Mouse (Mus musculus) left cerebral cortex, postnatal 10 days (tissue): ENCODE measurements around the gene Cnp. TPM values are rescaled to one million over a fixed set of nuclear protein-coding genes. Genes with fewer than 3 reads are reported as not detected.

Experiments
- DNase-seq, 2 experiments: peaks; one replicate each; pipeline ENCODE4 v3.0.0; 2021 to 2022; ENCODE audit warnings: low spot score in 2 of 2, mixed read lengths in 1 of 2; ENCODE audit errors: extremely low spot score in 1 of 2
- intact Hi-C: fragments of 180-260 bp; cut with DNase I; formaldehyde crosslinking; loops from one replicate; pipeline ENCODE4 v1.15.1; 2025
- total RNA-seq, 2 experiments: library from RNA; stranded (reverse); gene quantifications; 2 replicates each; pipeline ENCODE4 v1.2.3; 2021

Cnp gene
- total RNA-seq, 2 experiments from 2014 or later = 73.3 to 104 TPM

DNA sequence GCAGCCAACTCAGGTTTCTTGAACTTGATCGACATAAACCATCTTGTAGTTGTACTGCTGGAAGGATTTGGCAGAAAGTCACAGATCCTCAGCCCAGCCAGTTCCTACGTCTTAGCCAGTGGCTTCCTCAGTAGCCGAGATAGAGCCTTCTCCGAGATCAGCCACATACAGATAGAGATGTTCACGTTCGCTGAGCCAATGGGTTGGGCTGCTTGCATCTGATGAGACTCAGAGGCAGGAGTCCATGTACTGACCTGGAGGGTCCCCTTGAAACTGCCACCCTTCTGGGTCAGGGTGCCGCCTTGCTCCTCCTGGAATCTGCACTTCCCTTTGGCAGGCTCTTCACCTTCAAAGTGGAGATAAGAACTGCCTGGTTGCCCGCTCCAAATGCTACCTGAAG, 25.2 kb upstream of the Cnp start:
- intact Hi-C loops = no loop called here
- DNase-seq = no peak

DNA sequence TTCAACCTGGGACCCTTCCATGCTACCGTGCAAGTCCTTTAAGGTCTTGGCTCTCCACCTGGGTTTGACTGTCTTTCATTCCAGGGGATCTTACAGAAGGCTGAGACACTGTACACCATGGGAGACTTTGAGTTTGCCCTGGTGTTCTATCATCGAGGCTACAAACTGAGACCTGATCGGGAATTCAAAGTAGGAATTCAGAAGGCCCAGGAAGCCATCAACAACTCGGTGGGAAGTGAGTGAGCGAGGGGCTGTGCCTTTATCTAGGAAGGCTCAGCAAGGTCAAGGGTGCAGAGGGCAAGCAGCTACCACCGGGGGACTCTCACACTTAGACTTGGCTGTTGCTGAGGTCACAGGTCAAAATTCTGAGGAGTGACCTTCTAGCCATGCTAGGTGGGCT, 24.6 kb upstream of the Cnp start:
- DNase-seq = no peak
- intact Hi-C loops = no loop called here

DNA sequence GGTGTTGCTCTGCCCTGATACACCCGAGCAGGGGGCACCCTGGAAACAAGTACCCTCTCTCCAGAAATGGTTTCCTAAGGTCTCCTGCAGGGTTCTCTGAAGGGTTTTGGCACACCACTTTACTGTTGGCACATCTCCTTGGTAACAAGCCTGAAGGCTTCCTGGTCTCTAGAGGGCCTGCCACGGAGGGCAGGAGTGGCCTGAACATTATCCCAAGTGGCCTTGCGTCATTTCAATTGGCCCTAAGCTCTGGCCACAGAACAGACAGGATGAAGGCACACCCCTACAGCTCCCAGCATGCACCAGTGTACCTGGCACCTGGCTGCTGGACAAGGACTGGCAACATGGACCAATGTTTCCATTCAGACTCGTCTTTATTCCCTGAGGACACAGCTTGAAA, 21.9 kb upstream of the Cnp start:
- DNase-seq = no peak
- intact Hi-C loops = no loop called here

DNA sequence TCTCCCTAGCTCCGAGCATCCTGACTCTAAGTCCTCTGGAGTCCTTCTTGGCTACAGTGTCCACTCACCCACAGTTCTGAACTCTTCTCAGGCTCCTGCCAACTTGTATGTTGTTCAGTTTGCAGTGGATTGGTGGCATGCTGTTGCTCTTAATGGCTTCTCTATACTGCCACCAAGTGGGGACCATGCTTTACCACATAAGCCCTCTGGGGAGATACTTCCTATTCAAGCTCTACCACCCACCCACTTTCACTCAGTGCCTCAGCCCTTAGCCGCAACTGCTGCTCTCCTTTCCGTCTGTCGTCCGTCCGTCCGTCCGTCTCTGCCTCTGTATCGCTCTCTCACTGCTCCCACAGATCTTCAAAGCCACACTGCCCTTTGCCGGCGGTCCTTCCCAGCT, 19.1 kb upstream of the Cnp start:
- intact Hi-C loops = loop anchor here (5.0 kb wide), 1 partner anchor 43 kb away; no protein-coding TSS in a partner anchor
- DNase-seq = peak; percentile 53 to 71

DNA sequence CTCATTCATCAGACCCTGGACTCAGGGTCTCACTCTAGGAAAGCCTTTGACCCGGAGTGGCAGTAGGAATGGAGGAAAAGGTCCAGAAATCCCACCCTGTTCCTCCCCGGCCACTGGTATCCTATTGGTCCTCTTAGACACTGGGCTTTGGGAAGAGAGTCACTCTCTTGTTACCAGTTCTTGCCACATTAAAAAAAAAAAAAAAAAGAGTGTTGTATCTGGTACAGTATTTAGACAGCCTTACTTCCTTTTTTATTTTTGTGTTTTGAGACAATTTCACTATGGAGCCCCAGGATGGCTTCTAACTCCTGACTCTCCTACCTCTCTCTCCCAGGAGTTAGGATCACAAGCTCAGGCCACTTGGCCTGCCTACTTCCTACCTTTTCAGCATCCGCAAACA, 17.1 kb upstream of the Cnp start:
- intact Hi-C loops = loop anchor here (5.0 kb wide), 1 partner anchor 45 kb away; no protein-coding TSS in a partner anchor
- no peak for DNase-seq

DNA sequence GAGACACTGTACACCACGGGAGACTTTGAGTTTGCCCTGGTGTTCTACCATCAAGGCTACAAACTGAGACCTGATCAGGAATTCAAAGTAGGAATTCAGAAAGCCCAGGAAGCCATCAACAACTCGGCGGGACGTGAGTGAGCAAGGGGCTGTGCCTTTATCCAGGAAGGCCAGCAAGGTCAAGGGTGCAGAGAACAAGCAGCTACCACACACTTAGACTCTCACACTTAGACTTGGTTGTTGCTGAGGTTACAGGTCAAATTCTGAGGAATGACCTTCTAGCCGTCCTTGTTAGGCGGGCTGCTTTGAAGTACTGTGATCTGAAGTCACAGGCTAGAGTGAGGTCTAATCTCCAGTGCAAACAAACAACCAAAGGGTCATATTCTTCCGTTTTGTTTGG, 15.2 kb upstream of the Cnp start:
- intact Hi-C loops = loop anchor here (5.0 kb wide), 1 partner anchor 47 kb away; no protein-coding TSS in a partner anchor
- no peak for DNase-seq

DNA sequence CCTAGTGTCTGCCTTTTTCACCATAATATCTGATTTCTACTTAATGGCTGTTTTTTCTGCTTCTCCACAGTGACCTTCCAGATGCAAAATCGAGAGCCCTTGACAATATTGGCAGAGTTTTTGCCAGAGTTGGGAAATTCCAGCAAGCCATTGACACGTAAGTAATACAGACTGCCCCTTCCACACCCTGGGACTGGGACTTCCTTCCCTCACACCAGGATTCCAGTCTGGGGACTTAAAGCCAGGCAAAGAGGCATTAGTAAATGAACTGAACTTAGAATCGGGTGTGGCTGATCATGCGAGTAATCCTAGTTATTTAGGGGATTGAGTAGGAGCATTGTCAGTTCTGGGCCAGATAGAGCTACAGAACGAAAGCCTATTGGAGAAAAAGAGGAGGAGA, 13.0 kb upstream of the Cnp start:
- intact Hi-C loops = loop anchor here (10.0 kb wide), 2 partner anchors 197 to 403 kb away; no protein-coding TSS in a partner anchor
- DNase-seq = no peak

DNA sequence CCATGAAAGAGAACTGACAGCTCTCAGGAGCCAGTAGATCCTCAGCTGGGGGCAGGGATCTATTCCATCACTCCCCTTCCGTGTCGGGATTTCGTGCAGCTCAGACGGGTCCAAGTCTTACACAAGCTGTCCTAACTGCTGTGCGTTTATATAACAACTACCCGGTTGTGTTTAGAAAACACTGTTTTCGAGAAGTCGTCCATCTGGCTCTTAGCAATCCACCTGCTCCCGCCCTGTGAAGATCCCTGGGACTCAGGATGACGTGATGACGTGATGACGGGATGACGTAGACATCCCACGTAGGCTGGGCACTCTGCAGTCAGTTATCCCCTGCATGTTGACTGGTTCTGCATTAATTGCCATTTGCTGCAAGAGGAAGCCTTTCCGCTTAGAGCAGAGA, 10.4 kb upstream of the Cnp start:
- intact Hi-C loops = loop anchor here (10.0 kb wide), 2 partner anchors 199 to 401 kb away; no protein-coding TSS in a partner anchor
- peak in 1 of 2 experiments; percentile 72 for DNase-seq

DNA sequence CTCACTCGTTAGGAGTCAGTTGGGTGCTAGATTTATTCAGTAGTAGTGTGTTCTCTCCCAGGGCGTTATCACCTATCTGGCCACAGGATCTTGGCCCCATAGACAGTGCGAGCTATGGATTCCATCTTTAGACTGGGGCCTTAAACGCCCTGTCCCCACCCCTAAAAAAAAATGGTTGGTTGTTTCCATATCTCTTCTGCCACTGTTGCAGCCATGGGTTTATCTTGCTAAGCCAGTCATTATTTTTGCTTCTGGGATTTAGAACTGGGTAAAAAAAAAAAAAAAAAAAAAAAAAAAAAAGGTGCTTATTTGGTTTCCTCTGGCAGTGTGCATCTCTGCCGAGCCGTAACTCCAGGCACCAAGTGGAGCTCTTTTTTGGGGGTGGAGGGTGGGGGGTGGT, 10.0 kb upstream of the Cnp start:
- DNase-seq = no peak
- intact Hi-C loops = loop anchor here (10.0 kb wide), 2 partner anchors 200 to 400 kb away; no protein-coding TSS in a partner anchor

DNA sequence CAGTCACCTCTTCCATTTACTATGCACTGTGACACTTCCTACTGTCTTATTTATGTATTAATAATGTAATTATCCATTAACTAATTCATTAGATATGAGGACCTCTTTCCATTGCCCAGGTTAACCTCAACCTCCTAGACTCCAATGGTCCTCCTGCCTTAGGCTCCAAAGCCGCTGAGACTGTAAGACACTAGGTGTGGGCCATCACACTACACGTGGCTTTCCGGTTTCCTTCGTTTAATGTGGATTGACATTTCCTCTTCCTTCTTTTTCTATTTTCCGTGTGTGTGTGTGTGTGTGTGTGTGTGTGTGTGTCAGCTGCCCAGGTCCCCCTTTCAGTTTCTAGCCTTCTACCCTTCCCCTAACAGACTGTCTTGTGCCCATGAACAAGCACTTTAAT, 7.5 kb upstream of the Cnp start:
- intact Hi-C loops = loop anchor here (10.0 kb wide), 2 partner anchors 202 to 398 kb away; no protein-coding TSS in a partner anchor
- DNase-seq = no peak

DNA sequence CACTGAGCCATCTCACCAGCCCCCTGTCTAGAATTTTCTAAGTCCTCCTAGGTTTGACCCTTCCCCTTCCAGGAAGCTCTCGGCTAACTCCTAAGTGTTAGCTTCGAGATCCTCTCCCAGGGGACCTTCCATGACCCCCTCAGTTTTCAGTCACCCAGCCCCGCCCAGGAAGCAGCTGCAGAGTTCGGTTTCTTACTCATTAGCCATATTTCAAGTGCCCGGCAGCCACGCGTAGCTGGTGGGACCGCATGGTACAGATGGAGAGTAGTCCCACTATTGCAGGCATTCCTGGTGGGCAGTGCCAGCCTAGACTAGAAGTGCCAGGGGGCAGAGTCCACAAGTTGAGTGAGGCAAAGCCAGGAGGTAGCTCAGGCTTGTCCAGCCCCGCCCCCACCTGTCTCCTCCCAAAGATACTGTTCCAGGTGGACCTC, 6.9 kb upstream of the Cnp start:
- intact Hi-C loops = loop anchor here (10.0 kb wide), 2 partner anchors 203 to 397 kb away; no protein-coding TSS in a partner anchor
- DNase-seq = no peak

DNA sequence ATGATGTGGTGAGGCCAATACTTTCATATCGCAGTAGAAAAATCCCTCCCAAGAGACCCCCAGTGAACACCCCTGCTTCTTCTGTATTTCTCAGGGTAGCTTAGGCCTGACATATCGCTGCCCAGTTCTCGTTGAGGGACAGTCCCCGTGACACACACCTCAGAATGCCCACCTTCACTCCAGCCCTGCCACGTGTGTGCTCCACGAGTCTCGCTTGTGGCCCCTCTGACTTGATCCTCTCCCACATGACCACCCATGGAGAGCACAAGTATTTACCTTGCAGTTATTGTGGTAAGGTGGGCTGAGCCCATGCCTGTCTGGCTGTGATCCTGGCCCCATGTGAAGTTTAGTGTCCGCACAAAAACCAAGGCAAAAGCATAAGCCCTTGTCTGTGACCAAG, 6.0 kb upstream of the Cnp start:
- intact Hi-C loops = loop anchor here (10.0 kb wide), 2 partner anchors 204 to 396 kb away; no protein-coding TSS in a partner anchor
- DNase-seq = no peak

DNA sequence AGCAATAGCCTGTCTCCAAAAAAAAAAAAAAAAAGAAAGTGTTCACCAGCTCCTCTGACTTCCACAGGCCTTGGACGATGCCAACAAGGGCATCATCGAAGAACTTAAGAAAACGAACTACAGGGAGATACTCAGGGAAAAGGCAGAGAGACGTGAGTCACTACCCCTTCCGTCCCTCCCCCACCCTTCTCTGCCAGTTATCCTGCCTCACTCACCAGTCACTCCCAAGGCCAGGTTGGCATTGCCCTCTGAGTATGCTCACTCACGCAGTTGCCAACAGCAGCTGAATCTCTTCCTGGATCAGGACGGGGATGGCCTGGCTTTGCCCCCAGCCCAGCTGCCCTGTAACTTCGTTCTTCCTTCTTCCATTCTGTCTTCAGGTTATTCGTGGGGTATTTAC, 4.9 kb upstream of the Cnp start:
- no peak for DNase-seq
- intact Hi-C loops = loop anchor here (2.0 to 10.0 kb wide), 4 partner anchors 43 to 395 kb away; no protein-coding TSS in a partner anchor

DNA sequence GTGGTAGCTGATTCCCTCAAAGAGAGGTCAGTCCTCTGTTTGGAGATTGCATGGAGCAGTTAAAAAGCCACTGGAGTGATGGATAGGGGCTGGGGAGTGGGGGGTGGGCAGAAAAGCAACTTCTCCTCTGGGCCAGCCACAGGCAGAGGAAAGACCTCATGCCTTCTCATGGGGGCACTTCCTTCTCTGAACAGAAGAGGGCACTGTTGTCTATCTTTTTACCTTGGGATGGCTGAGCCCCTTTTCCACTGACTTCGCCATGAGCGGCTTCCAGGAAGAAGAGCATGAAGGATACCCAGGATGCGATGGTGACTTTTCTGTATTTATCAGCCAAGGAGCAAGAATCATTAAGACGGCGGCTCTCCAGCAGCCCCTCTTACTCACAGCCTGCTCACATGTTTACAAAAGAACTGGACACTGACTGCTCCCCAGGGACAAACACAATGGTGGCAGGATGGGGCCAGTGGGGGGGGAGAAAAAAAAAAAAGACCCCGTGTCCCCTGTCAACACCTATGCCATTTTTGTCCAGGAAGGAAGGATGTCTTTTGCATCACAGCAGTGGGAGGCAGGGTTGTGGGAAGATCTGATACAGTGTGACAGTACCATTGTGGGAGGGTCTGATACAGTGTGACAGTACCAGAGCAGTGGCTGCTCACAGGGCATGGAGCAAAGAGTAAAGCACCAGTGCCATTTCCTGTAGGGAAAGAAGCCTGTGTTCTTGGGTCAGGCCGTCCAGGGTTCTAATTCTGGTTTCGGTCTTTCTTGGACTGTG, 4.1 kb upstream of the Cnp start:
- intact Hi-C loops = loop anchor here (2.0 to 5.0 kb wide), 2 partner anchors 42 to 132 kb away; no protein-coding TSS in a partner anchor
- peak; percentile 74 to 81 for DNase-seq

DNA sequence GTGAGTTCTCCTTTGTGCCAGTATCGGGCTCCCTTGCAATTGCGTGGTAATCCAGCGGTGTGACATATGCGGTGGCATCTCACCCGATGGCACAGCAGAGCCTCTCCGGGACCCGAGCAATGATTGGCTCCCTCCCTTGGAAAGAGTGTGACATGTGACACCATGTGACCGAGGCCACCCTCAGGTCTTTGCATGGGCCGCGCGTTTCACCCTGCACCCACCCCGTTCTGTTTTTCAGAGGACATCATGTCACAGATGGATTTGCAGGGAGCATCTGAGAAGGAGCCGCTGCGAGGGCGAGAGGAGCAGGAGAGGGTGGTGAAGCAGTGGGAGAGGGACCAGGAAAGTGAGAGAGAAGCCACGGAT, 3.5 kb upstream of the Cnp start:
- intact Hi-C loops = loop anchor here (2.0 to 5.0 kb wide), 2 partner anchors 41 to 132 kb away; no protein-coding TSS in a partner anchor
- DNase-seq = no peak

DNA sequence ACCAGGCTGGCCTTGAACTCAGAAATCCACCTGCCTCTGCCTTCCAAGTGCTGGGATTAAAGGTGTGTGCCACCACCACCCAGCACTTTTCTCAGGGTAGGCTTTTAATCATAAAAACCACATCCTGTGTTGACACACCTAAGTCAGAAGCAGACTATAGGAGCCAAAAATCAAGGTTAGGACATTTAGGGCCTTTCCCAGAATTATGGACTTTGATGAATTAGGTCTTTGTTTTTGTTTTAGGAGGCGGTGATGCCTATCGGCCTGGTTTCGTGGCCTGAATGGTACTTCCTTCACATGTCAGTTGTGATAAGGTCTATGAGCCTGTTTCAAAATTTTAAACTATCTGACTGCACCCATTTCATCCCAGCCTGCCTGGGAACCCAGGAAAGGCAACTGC, 516 bp upstream of the Cnp start:
- DNase-seq = no peak
- intact Hi-C loops = loop anchor here (5.0 kb wide), 1 partner anchor 38 kb away; no protein-coding TSS in a partner anchor

DNA sequence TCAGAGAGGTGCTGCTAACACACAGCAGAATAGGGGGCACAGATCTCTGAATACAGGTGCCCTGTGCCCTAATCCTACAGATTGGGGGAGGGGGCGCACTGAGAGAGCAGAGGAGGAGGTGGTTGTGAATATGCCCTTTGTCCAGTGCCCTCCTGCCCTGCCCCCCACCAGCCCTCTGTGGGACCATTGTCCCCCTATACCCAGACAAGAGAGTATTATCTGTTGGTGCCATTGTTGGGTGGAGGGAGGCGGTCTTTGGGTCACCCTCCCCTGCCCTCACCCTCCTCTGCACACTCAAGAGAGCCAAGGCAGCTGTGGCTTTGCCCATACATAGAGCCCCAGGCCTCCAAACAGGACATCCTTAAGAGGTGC, 766 bp downstream of the Cnp start:
- peak in 1 of 2 experiments; percentile 70 for DNase-seq
- intact Hi-C loops = no loop called here

DNA sequence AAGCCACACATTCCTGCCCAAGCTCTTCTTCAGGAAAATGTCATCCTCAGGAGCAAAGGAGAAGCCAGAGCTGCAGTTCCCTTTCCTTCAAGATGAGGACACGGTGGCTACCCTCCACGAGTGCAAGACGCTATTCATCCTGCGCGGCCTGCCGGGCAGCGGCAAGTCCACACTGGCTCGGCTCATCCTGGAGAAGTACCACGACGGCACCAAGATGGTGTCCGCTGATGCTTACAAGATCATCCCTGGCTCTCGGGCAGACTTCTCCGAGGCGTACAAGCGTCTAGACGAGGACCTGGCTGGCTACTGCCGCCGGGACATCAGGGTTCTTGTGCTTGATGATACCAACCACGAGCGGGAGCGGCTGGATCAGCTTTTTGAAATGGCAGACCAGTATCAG, 1.6 kb downstream of the Cnp start:
- intact Hi-C loops = no loop called here

DNA sequence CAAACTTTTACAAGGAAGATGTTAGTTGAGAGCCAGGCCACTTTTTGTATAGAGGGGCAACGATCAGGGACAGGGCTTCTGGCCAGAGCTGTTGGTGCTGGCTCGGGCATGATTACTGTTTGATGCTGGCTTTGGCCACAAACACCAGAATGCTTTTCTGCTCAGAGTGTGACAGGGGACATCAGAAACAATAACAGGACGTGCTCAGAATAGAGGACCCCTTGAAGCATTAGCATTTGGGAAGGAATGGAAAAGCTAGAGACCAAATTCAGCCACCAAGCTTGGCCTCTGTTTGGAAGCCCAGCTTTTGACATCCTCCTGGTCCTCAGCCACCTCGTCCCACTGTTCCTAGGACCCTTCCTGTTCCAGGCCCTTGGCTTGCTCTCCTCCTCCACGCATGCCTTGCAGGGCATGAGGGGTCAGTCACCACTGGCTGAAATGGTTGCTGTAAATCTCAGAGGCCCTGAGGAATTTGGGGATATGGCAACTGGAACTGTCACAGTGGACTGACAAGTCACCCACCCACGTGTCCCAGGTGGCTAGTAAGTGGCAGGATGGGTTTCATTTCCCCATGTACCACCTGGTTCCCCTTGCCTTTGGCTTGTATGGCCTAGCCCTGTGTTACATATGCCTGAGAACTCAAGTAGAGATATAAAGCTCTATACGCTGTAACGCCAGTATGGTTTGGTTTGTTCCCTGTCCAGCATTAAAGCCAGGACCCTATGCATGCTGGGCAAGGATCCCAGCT, 3.3 kb downstream of the Cnp start:
- DNase-seq = no peak
- intact Hi-C loops = no loop called here

More for the DNA sequence above, 1.6 kb downstream of the Cnp start:
- DNase-seq = no peak
